9 mouse cellular contexts compared by ENCODE assay signal in the genomic region with DNA sequence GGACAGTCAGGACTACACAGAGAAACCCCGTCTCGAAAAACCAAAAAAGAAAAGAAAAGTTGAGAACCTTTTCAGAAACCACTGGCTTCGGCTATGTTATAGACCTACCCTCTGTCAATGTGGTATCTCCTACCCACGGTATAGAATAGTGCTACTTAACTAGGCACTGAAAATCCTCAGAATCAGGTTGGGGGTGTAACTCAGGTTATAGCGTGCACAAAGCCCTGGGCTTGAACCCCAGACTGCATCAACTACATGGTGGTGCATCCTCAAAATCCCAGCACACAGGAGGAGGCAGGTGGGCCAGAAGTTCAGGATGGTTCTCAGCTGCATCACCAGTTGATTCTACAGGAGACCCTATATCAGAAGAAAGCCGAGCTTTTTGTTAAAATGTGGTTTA. TPM values are rescaled to one million over a fixed set of nuclear protein-coding genes. Genes with fewer than 3 reads are reported as not detected.
DNase-seq lines count a peak whose midpoint lies in the region; ATAC-seq and TF ChIP-seq lines count a peak whose summit lies in the region.
"Had no signal": no experiment of that assay in that cellular context is flagged by ENCODE, and none has a peak within 500 bp of the region (broad histone marks: within the 10 kb centered on the region; RNA-seq: fewer than 3 reads in every experiment).

No protein-coding gene starts in this region.

- DNase-seq in forebrain, embryonic 14.5 days (ENCODE audit: low spot score): no peak
- DNase-seq in lung, postnatal 0 days (ENCODE audit: low spot score): no peak
- DNase-seq in lung, adult 2 months: no peak
- no peak for DNase-seq in spleen, postnatal 10 days (ENCODE audit: low spot score in 2 of 2)
- no peak for DNase-seq in cerebellum, postnatal 14 days
- DNase-seq: thymus, adult 2 months had no signal

- no peak overlapping the region for H3K9ac ChIP-seq in forebrain, embryonic 12.5 days
- H3K9ac ChIP-seq in forebrain, embryonic 14.5 days (ENCODE audit: low read length): no peak overlapping the region
- H3K9ac ChIP-seq in lung, postnatal 0 days (replicated peaks; ENCODE audit: low read depth): no peak overlapping the region
- no peak overlapping the region for H3K9ac ChIP-seq in limb, embryonic 15.5 days

- 0 out of 2 replicates have a peak overlapping the region, but pooled peaks have one; percentile 76 for H3K4me3 ChIP-seq in forebrain, embryonic 12.5 days (replicated peaks)
- no peak overlapping the region; the same call in 1 of the 2 replicates for H3K4me3 ChIP-seq in forebrain, embryonic 14.5 days (ENCODE audit: low read depth, low read length)
- H3K4me3 ChIP-seq in lung, postnatal 0 days (ENCODE audit: low read depth, low read length): 0 out of 2 replicates have a peak overlapping the region, but pooled peaks have one; percentile 97
- H3K4me3 ChIP-seq in lung, adult 2 months (replicated peaks; ENCODE audit: extremely low read depth, low read depth, low read length): no peak overlapping the region
- no peak overlapping the region for H3K4me3 ChIP-seq in limb, embryonic 15.5 days
- no peak overlapping the region for H3K4me3 ChIP-seq in small intestine, adult 2 months (ENCODE audit: low read depth, low read length)

- peaks cover 27% of the 10 kb centered on the region for H3K4me1 ChIP-seq in forebrain, embryonic 12.5 days
- H3K4me1 ChIP-seq in forebrain, embryonic 14.5 days (ENCODE audit: control insufficient read depth, insufficient read depth, low read length): peaks cover 22% of the 10 kb centered on the region
- H3K4me1 ChIP-seq in lung, postnatal 0 days (ENCODE audit: insufficient read depth, low read depth, low read length): peaks cover 19% of the 10 kb centered on the region
- peaks cover 27% of the 10 kb centered on the region for H3K4me1 ChIP-seq in lung, adult 2 months (ENCODE audit: control insufficient read depth, insufficient read depth, low read length)
- H3K4me1 ChIP-seq in limb, embryonic 15.5 days: peaks cover 60% of the 10 kb centered on the region
- H3K4me1 ChIP-seq in small intestine, adult 2 months (ENCODE audit: control insufficient read depth, insufficient read depth, insufficient read length, low read length): peaks cover 27% of the 10 kb centered on the region

- no peak overlapping the region for H3K27ac ChIP-seq in forebrain, embryonic 12.5 days
- H3K27ac ChIP-seq in forebrain, embryonic 14.5 days (ENCODE audit: low read depth, low read length): no peak overlapping the region
- H3K27ac ChIP-seq in lung, postnatal 0 days (ENCODE audit: low read length): 0 out of 2 replicates have a peak overlapping the region, but pooled peaks have one; percentile 88
- H3K27ac ChIP-seq in limb, embryonic 15.5 days: peak overlapping the region; percentile 97
- peak overlapping the region; percentile 48; the same call in 1 of the 2 replicates for H3K27ac ChIP-seq in small intestine, adult 2 months (ENCODE audit: insufficient read depth, low read depth, low read length)

- 98% methylated on average over 6 of the region's 6 CpGs for WGBS in forebrain, embryonic 12.5 days
- WGBS in forebrain, embryonic 14.5 days: 98% methylated on average over 6 of the region's 6 CpGs
- 96% methylated on average over 6 of the region's 6 CpGs for WGBS in lung, postnatal 0 days
- WGBS in lung, adult 2 months: 95% methylated on average over 6 of the region's 6 CpGs
- WGBS in limb, embryonic 15.5 days: 90% methylated on average over 6 of the region's 6 CpGs
- 90% methylated on average over 6 of the region's 6 CpGs for WGBS in small intestine, adult 2 months

- peaks cover 3% of the 10 kb centered on the region; the same call in 1 of the 2 replicates for H3K27me3 ChIP-seq in forebrain, embryonic 12.5 days
- H3K27me3 ChIP-seq in forebrain, embryonic 14.5 days (replicated peaks; ENCODE audit: control insufficient read depth, insufficient read depth, low read length): no peaks in the 10 kb centered on the region
- no peaks in the 10 kb centered on the region for H3K27me3 ChIP-seq in lung, postnatal 0 days (replicated peaks; ENCODE audit: insufficient read depth, low read length)
- no peaks in the 10 kb centered on the region for H3K27me3 ChIP-seq in limb, embryonic 15.5 days
- H3K27me3 ChIP-seq in small intestine, adult 2 months (ENCODE audit: control insufficient read depth, insufficient read depth, low read length): no peaks in the 10 kb centered on the region

- TF ChIP-seq CTCF in lung, postnatal 0 days (IDR thresholded peaks at IDR 0.05): no peak
- no peak for TF ChIP-seq CTCF in lung, adult 2 months (IDR thresholded peaks at IDR 0.05; ENCODE audit: insufficient read depth, low read length)
- TF ChIP-seq CTCF in small intestine, adult 2 months (IDR thresholded peaks at IDR 0.05; ENCODE audit: extremely low read depth, insufficient read length, insufficient replicate concordance, low read depth, low read length): no peak

- no peaks in the 10 kb centered on the region for H3K9me3 ChIP-seq in forebrain, embryonic 12.5 days
- H3K9me3 ChIP-seq in forebrain, embryonic 14.5 days (replicated peaks; ENCODE audit: control insufficient read depth, low read length): no peaks in the 10 kb centered on the region
- H3K9me3 ChIP-seq in lung, postnatal 0 days (ENCODE audit: low read length): no peaks in the 10 kb centered on the region
- H3K9me3 ChIP-seq in limb, embryonic 15.5 days: no peaks in the 10 kb centered on the region

- no peak for TF ChIP-seq EP300 in lung, postnatal 0 days (IDR thresholded peaks at IDR 0.05)

- ATAC-seq in forebrain, embryonic 12.5 days (ENCODE audit: low FRiP score): no peak
- no peak for ATAC-seq in forebrain, embryonic 14.5 days
- no peak for ATAC-seq in lung, postnatal 0 days
- ATAC-seq in limb, embryonic 15.5 days (ENCODE audit: insufficient number of reproducible peaks, low FRiP score, low TSS enrichment, low read depth): no peak

- peak overlapping the region; percentile 77 for H3K4me2 ChIP-seq in forebrain, embryonic 12.5 days
- H3K4me2 ChIP-seq in forebrain, embryonic 14.5 days (ENCODE audit: low read length): no peak overlapping the region
- H3K4me2 ChIP-seq in lung, postnatal 0 days (replicated peaks; ENCODE audit: low read depth, low read length): peak overlapping the region; percentile 67; the same call in 1 of the 2 replicates
- peak overlapping the region; percentile 72; the same call in 1 of the 2 replicates for H3K4me2 ChIP-seq in limb, embryonic 15.5 days

- TF ChIP-seq POLR2A in lung, adult 2 months (IDR thresholded peaks at IDR 0.05; ENCODE audit: borderline replicate concordance, extremely low read depth, low read depth, low read length): no peak
- no peak for TF ChIP-seq POLR2A in small intestine, adult 2 months (IDR thresholded peaks at IDR 0.05; ENCODE audit: low read depth, low read length)

- H3K36me3 ChIP-seq in forebrain, embryonic 12.5 days (replicated peaks): no peaks in the 10 kb centered on the region
- no peaks in the 10 kb centered on the region for H3K36me3 ChIP-seq in forebrain, embryonic 14.5 days (ENCODE audit: control insufficient read depth, insufficient read depth, low read length)
- H3K36me3 ChIP-seq in lung, postnatal 0 days (ENCODE audit: insufficient read depth, low read length): no peaks in the 10 kb centered on the region
- H3K36me3 ChIP-seq in limb, embryonic 15.5 days: 0 out of 2 replicates have a peak, but pooled peaks cover 4% of the 10 kb centered on the region
- no peaks in the 10 kb centered on the region for H3K36me3 ChIP-seq in small intestine, adult 2 months (ENCODE audit: control insufficient read depth, insufficient read depth, low read length)

RNA-seq across cellular contexts. Expression of a gene that starts 1.0 kb away (rescaled TPM):
- polyA plus RNA-seq in forebrain, embryonic 12.5 days (2016; fragmentation: Nextera tagmentation; extraction: Ambion mirVana): 26.1 and 26.5 TPM in 2 replicates
- 11.1 and 11.7 TPM in 2 replicates for polyA plus RNA-seq in forebrain, embryonic 14.5 days (2014; fragmentation: Nextera tagmentation; extraction: Ambion mirVana)
- 46.9 and 55.5 TPM in 2 replicates for polyA plus RNA-seq in lung, postnatal 0 days (2015; fragmentation: Nextera tagmentation; extraction: Ambion mirVana)
- 107 and 125 TPM in 2 replicates for polyA plus RNA-seq in lung, adult 2 months (2012; rRNA removed)
- 90.6 and 110 TPM in 2 replicates for polyA plus RNA-seq in limb, embryonic 15.5 days (2015; fragmentation: Nextera tagmentation; extraction: Ambion mirVana)
- polyA plus RNA-seq in small intestine, adult 2 months (2012; rRNA removed): 40.6 and 101 TPM in 2 replicates

RNA-seq across cellular contexts. Expression of a gene that starts 2.7 kb away (rescaled TPM):
- polyA plus RNA-seq in forebrain, embryonic 12.5 days (2016; fragmentation: Nextera tagmentation; extraction: Ambion mirVana): 0.33 and 0.34 TPM in 2 replicates
- polyA plus RNA-seq in forebrain, embryonic 14.5 days (2014; fragmentation: Nextera tagmentation; extraction: Ambion mirVana): 0.05 and 0.22 TPM in 2 replicates
- 0.06 and 0.07 TPM in 2 replicates for polyA plus RNA-seq in lung, postnatal 0 days (2015; fragmentation: Nextera tagmentation; extraction: Ambion mirVana)
- 0.05 and 0.06 TPM in 2 replicates for polyA plus RNA-seq in lung, adult 2 months (2012; rRNA removed)
- 0.41 and 0.53 TPM in 2 replicates for polyA plus RNA-seq in limb, embryonic 15.5 days (2015; fragmentation: Nextera tagmentation; extraction: Ambion mirVana)
- 0.05 TPM in 2 replicates for polyA plus RNA-seq in small intestine, adult 2 months (2012; rRNA removed)

RNA-seq across cellular contexts. Expression of a gene that starts 17.9 kb away (rescaled TPM):
- polyA plus RNA-seq in forebrain, embryonic 12.5 days (2016; fragmentation: Nextera tagmentation; extraction: Ambion mirVana): 334 and 335 TPM in 2 replicates
- polyA plus RNA-seq in forebrain, embryonic 14.5 days (2014; fragmentation: Nextera tagmentation; extraction: Ambion mirVana): 279 and 286 TPM in 2 replicates
- polyA plus RNA-seq in lung, postnatal 0 days (2015; fragmentation: Nextera tagmentation; extraction: Ambion mirVana): 150 and 153 TPM in 2 replicates
- polyA plus RNA-seq in lung, adult 2 months (2012; rRNA removed): 28.4 and 50.0 TPM in 2 replicates
- 276 and 309 TPM in 2 replicates for polyA plus RNA-seq in limb, embryonic 15.5 days (2015; fragmentation: Nextera tagmentation; extraction: Ambion mirVana)
- polyA plus RNA-seq in small intestine, adult 2 months (2012; rRNA removed): 10.2 and 19.4 TPM in 2 replicates

RNA-seq across cellular contexts. Expression of a gene that starts 17.9 kb away (rescaled TPM):
- polyA plus RNA-seq in forebrain, embryonic 12.5 days (2016; fragmentation: Nextera tagmentation; extraction: Ambion mirVana): 63.0 and 69.1 TPM in 2 replicates
- polyA plus RNA-seq in forebrain, embryonic 14.5 days (2014; fragmentation: Nextera tagmentation; extraction: Ambion mirVana): 34.6 and 35.8 TPM in 2 replicates
- 18.7 and 19.0 TPM in 2 replicates for polyA plus RNA-seq in lung, postnatal 0 days (2015; fragmentation: Nextera tagmentation; extraction: Ambion mirVana)
- 7.0 and 10.0 TPM in 2 replicates for polyA plus RNA-seq in lung, adult 2 months (2012; rRNA removed)
- 50.8 and 52.7 TPM in 2 replicates for polyA plus RNA-seq in limb, embryonic 15.5 days (2015; fragmentation: Nextera tagmentation; extraction: Ambion mirVana)
- polyA plus RNA-seq in small intestine, adult 2 months (2012; rRNA removed): 2.8 and 3.9 TPM in 2 replicates

RNA-seq across cellular contexts. Expression of a gene that starts 27.9 kb away (rescaled TPM):
- not detected in 2 replicates for polyA plus RNA-seq in forebrain, embryonic 12.5 days (2016; fragmentation: Nextera tagmentation; extraction: Ambion mirVana)
- not detected in 2 replicates for polyA plus RNA-seq in forebrain, embryonic 14.5 days (2014; fragmentation: Nextera tagmentation; extraction: Ambion mirVana)
- not detected in 2 replicates for polyA plus RNA-seq in lung, postnatal 0 days (2015; fragmentation: Nextera tagmentation; extraction: Ambion mirVana)
- polyA plus RNA-seq in lung, adult 2 months (2012; rRNA removed): 0.19 and 0.28 TPM in 2 replicates
- polyA plus RNA-seq in limb, embryonic 15.5 days (2015; fragmentation: Nextera tagmentation; extraction: Ambion mirVana): not detected in 2 replicates
- 0.24 TPM in 1 of 2 replicates, not detected in the other for polyA plus RNA-seq in small intestine, adult 2 months (2012; rRNA removed)

Comparison
In these comparisons a context has a peak if more than half of its experiments do, and no peak if none do; other contexts are left out.
1. H3K4me3 ChIP-seq: peak in forebrain, embryonic 12.5 days (single experiment) and lung, postnatal 0 days (single experiment); none in forebrain, embryonic 14.5 days (single experiment), lung, adult 2 months (single experiment), limb, embryonic 15.5 days (single experiment) and small intestine, adult 2 months (single experiment).
2. H3K27ac ChIP-seq: peak in lung, postnatal 0 days (single experiment), limb, embryonic 15.5 days (single experiment) and small intestine, adult 2 months (single experiment); none in forebrain, embryonic 12.5 days (single experiment) and forebrain, embryonic 14.5 days (single experiment).